Mouse (Mus musculus): ENCODE data around the gene Smarca4. TPM values are rescaled to one million over a fixed set of nuclear protein-coding genes. Genes with fewer than 3 reads are reported as not detected.
"Not testable (repeated sequence)": the region's sequence is repeated elsewhere in the genome, so short reads cannot be mapped to it uniquely, and the experiment has no call there.

Smarca4 gene
- 25.3 and 38.3 TPM in 2 replicates for polyA plus RNA-seq (2012; rRNA removed)

DNA sequence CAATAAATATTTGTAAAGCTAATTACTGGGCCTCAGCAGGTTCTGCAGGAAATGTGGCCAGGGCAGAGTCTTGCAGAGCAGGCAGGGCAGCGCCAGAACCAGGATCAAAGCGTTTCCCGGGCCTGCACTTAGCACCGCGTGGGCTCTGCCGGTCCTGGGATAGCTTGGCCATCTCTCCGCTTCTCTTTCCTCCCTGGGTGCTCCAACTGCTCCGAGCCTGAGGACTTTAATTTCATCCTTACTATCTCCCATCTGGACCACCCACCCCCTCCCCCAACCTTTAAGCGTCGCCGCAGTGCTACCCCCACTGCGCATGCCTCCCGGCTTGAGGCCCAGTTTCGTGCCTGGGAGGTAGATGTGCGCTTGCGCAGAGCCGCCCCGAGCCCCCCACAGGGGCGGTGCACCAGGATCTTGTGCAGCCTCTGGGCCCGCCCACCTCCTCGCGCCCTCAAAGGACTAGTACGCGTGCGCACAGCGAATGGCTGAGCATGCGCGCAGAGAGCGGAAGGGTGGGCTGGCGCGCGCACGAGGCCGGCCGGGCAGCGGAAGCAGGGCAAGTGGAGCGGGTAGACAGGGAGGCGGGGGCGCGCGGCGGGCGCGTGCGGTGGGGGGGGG is at the start of gene Smarca4:
Smarca4 (plus strand) TSS at position 553 of the 615 bp plus-strand sequence.
- peak; percentile 97 for DNase-seq (ENCODE audit: low read depth, low spot score)
- WGBS: under 1% methylated on average over 39 of the region's 45 CpGs

DNA sequence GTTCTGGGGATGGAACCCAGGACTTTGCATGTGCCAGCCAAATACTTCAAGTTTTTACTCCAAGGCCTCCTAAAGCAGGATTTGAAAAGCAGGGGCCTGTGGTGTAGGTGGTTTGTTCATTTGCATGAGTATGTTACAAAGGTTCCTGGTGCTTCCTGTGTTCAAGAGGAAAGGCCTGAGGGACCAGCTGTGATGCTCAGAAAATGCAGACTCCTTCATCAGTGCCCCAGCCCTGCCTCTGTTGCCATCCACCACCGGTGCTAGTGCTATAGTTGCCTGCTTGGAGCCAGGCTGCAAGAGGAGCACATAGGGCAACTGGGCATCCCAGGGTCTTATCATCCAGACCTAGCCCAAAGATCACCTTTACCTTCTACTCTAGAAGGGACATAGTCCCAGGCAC is 49.4 kb upstream of the Smarca4 start:
- 95% methylated on average over 1 of the region's 1 CpGs for WGBS
- DNase-seq (ENCODE audit: low read depth, low spot score): no peak

GRCm38 (mm10) chr9:21567051-21567450 is 48.9 kb upstream of the Smarca4 start:
- 65% methylated on average over 2 of the region's 2 CpGs for WGBS
- DNase-seq (ENCODE audit: low read depth, low spot score): no peak

DNA sequence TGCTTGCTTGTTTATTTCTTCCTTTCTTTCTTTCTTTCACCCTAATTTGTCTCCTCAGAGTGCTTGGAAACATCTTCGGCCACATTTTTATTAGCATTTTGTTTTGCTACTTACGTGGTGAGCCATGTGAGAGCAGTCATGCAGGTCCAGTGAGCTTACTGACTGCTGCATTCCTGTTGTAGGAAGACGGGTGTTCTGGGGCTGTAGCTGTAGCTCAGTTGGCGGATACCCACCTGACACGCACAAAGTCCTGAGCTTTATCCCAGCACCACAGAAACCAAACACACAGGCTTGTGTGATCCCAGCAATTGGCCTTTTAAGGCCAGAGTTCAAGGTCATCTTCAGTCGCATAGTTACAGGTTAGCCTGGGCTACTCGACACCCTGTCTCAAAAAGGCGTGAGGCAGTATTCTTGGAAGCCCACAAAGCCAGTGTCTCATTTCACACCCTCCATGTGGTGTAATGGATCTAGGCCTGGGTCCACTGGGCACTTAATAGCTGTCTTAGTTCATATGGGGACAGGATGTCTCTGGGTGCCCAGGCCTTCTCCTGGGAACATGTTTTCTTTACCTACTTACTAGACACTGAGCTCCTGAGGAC is 47.2 kb upstream of the Smarca4 start:
- no peak for DNase-seq (ENCODE audit: low read depth, low spot score)
- WGBS: 86% methylated on average over 8 of the region's 8 CpGs

- WGBS: 92% methylated on average over 8 of the region's 8 CpGs
- no peak for DNase-seq (ENCODE audit: low read depth, low spot score)
Measured at GRCm38 (mm10) chr9:21574012-21574801, 41.8 kb upstream of the Smarca4 start.

- DNase-seq (ENCODE audit: low read depth, low spot score): no peak
Measured at GRCm38 (mm10) chr9:21575253-21575652, 40.7 kb upstream of the Smarca4 start.

DNA sequence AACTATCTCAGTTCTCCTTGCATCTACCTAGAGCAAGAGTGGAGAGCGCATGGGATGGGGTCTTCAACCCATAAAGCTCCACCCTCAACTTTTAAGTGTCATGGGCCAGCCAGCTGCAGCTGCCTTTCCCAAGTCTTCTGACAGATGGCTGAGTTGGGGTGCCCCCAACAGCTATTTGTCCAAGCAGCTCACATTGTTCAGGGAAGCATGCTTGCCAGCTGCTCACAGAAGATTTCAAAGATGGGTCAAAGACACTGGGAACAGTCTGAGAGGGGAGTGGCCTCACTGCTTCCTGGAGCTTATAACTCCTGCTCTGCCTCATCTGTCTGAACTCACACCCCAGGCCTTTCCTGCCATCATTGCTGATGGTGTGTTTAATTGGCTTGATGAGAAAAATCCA is 39.7 kb upstream of the Smarca4 start:
- DNase-seq (ENCODE audit: low read depth, low spot score): no peak
- WGBS: 93% methylated on average over 1 of the region's 1 CpGs

More at GRCm38 (mm10) chr9:21575253-21575652, 40.7 kb upstream of the Smarca4 start:
- WGBS: 92% methylated on average over 10 of the region's 10 CpGs

- no peak for DNase-seq (ENCODE audit: low read depth, low spot score)
- WGBS: 81% methylated on average over 3 of the region's 3 CpGs
Measured at GRCm38 (mm10) chr9:21578226-21578625, 37.7 kb upstream of the Smarca4 start.

DNA sequence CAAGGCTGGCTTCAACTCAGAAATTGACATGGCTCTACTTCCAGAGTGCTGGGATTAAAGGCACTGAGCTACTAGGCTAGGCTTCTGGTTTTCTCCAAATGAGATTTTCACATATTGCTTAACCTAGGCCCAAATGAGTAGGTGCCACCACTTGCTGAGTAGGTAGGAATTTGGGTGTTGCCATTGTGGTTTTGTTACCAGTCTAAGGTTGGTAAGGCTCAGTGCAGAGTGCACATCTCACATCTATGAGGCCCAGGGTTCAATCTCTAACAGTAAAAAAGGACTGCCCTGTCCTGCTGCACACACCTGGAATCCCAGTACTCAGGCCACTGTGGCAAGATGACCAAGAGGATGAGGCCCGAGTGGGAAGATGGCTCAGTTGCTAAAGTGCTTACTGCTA is 30.6 kb upstream of the Smarca4 start:
- DNase-seq (ENCODE audit: low read depth, low spot score): no peak
- WGBS: 90% methylated on average over 1 of the region's 1 CpGs

DNA sequence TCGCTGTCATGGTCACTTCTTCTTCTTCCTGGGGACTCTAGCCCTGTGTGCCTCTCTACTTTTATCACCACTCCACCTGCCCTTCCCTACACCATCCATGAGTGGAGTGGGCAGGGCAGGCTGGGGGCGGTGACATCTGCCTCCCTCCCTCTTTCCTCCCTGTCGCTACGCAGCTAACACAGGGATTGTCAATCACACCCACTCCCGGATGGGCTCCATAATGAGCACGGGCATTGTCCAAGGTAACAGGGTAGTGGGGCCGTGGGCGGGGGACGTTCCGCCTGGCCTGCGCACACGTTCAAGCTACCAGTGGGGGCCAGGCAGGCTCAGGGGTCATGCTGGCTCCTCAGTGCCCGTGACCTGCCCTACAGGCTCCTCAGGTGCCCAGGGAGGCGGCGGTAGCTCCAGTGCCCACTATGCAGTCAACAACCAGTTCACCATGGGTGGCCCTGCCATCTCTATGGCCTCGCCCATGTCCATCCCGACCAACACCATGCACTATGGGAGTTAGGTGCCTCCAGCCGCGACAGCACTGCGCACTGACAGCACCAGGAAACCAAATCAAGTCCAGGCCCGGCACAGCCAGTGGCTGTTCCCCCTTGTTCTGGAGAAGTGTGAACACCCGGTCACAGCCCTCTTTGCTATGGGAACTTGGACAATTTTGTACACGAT is 28.2 kb upstream of the Smarca4 start:
- no peak for DNase-seq (ENCODE audit: low read depth, low spot score)
- 79% methylated on average over 23 of the region's 23 CpGs for WGBS

- no peak for DNase-seq (ENCODE audit: low read depth, low spot score)
- 78% methylated on average over 8 of the region's 8 CpGs for WGBS
Measured at GRCm38 (mm10) chr9:21588350-21588749, 27.6 kb upstream of the Smarca4 start.

- WGBS: 87% methylated on average over 5 of the region's 5 CpGs
Measured at GRCm38 (mm10) chr9:21589538-21589937, 26.4 kb upstream of the Smarca4 start.

DNA sequence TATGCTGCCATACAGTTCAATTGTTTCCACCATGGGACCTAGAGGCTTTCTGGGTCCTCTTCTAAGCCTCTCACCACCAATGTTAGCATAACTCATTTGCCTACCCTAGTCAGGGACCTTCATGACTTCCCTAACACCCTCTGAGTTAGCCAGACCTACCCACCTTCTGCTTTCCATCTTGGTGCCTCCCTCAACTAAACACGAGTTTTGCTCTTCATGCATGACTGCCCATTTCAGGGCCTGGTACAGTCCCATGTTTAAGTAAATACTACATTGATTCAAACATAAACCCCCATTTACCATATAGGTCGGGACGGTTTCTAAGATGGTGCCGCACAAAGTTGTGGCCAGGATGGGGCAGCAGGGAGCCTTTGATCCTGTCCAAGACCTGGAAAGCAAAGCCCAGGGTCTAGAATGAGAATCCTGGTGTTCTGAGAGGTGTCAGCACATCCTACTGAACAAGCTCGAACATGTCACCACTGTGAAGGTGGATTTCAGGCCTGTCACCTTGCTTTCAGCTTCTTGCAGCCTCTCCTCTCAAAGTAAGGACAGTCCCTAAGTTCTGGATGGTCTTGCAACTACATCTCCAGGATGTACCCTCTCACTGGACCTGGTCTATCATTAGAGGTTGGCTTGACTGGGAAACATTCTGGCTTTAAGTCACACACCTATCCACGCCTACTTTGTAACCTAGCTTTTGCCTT is 24.7 kb upstream of the Smarca4 start:
- no peak for DNase-seq (ENCODE audit: low read depth, low spot score)
- WGBS: 75% methylated on average over 6 of the region's 6 CpGs

More at GRCm38 (mm10) chr9:21589538-21589937, 26.4 kb upstream of the Smarca4 start:
- no peak for DNase-seq (ENCODE audit: low read depth, low spot score)

DNA sequence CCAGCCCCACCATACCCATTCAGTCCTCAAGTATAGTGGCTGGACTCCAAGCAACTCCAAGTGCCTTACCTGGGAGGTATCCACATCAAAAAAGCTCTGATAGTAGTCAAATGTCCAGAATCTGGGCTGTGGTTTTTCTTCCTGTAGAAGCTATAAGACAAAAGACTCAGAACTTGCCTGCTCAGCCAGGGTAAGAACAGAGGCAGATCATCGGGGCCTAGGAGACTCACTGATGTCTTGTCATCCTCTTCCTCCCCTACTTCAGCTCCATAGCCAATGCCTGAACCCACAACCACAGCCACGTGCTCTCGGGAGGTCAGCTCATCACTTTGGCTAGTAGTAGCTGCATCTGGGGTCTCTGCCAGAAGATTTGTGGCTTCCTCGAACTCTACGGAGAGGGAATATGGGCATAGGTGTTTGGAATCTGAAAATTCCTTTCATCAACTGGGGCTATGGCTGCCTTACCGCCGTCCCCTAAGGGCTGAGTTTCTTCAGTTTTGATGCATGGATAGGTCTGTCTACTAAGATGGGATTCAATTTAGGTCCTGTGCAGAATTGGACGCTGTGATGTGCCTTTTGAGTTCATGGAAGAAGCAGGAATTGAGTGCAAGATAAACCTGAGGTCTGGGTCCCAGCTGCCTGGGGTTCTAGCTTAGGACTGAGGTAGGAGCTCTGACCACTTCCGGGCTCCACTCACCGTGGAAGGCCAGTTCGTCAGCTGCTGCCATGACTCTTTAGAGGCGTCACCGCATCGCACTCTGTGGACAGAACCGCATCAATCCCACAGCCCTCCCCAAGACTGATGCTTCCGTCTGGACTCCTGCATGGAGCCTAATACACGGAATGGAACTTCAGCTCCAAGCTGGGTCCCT is 23.9 kb upstream of the Smarca4 start:
- WGBS: 13% methylated on average over 17 of the region's 17 CpGs
- no peak for DNase-seq (ENCODE audit: low read depth, low spot score)

DNA sequence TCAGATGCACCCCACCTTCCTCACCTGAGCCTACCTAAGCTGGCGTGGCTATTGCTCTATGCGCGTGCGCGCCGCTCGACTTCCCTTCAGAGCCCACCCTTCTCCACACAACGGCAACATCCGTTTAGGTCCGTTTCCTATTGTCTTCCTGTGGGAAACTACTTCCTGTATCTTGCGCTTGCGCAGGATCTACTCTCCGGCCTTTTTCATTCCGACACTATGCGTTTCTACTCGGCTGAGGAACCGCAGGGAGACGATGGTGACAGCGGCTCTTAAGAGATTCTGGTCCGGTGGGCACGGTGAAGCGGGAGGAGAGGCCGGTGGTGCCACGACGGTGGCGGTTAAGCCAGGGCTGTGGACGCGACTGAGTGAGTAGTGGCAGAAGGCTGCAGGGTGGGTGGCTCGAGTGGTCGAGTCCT is 23.3 kb upstream of the Smarca4 start, which contains the start of the genes Timm29 and Yipf2:
Timm29 (plus strand) TSS at position 20 of the 419 bp plus-strand sequence.
Yipf2 (minus strand) TSS at position 126 of the 419 bp plus-strand sequence.
- under 1% methylated on average over 30 of the region's 30 CpGs for whole genome bisulfite sequencing

GRCm38 (mm10) chr9:21593122-21593721 is 22.7 kb upstream of the Smarca4 start:
- WGBS: under 1% methylated on average over 69 of the region's 69 CpGs
- DNase-seq (ENCODE audit: low read depth, low spot score): no peak

More for the DNA sequence above, 23.3 kb upstream of the Smarca4 start, which contains the start of the genes Timm29 and Yipf2:
- DNase-seq (ENCODE audit: low read depth, low spot score): peak; percentile 93

DNA sequence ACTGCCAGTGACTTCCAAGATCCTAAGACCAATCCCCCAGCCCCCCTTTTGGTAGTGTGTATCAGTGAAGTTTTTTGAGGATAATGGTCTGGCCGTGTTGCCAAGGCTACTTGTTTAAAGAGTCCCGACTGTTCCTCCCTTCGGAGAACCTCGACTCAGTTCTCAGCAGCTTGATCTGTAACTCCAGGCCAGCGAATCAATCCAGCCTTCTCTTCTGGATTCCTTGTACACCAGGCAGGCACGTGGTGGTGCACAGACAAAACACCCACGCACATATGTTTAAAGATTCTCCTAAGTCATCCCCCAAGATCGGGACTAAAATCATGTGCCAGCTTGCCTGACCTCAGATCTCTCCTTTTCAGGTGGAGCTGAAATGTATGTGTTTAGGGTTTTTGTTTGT is 21.6 kb upstream of the Smarca4 start:
- DNase-seq (ENCODE audit: low read depth, low spot score): not testable (repeated sequence)
- 82% methylated on average over 8 of the region's 8 CpGs for WGBS

DNA sequence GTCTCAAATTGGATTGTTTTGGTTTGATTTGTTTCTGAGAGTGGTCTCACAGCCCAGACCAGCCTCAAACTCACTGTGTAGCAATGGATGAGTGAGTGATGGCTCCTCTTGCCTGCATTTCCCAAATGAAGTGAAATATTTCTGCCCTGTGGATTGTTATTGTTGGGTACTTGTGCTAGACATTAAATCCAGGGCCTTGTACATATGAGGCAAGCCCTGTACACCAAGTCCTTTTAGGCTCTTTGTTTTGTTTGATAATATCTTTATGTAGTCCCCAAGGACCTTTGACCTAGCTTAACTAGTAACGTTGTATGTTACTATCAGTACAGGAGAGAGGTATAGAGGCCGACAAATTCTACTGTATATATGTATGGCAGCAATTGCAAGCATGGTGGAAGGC is 21.1 kb upstream of the Smarca4 start:
- 39% methylated on average over 2 of the region's 2 CpGs for WGBS
- no peak for DNase-seq (ENCODE audit: low read depth, low spot score)
